Mouse (Mus musculus) forebrain, embryonic 14.5 days (tissue): Measurements from ENCODE around the gene Pdxp. TPM values are rescaled to one million over a fixed set of nuclear protein-coding genes. Genes with fewer than 3 reads are reported as not detected.

Experiments
- ATAC-seq: fragments of 200-750 bp; cut with Nextera tagmentation; 2 replicates; pipeline ENCODE4 v1.8.0; 2017; ENCODE audit warnings: mild to moderate bottlenecking, moderate library complexity
- DNase-seq: peaks from one replicate; pipeline ENCODE4 v3.0.0-alpha.2; 2015; ENCODE audit warnings: low spot score
- H3K27ac ChIP-seq: fragments of 300-500 bp; sonication (generic); 2 replicates; pipeline ENCODE4 v1.5.1; 2014; ENCODE audit warnings: low read depth, mild to moderate bottlenecking, control low read depth, low read length, moderate library complexity
- H3K27me3 ChIP-seq: fragments of 300-500 bp; sonication (generic); replicated peaks from 2 replicates; pipeline ENCODE4 v1.6.1; 2014; ENCODE audit warnings: low read length, control low read depth, mixed read lengths; ENCODE audit not compliant: control insufficient read depth, insufficient read depth
- H3K36me3 ChIP-seq: fragments of 300-500 bp; sonication (generic); 2 replicates; pipeline ENCODE4 v1.6.1; 2014; ENCODE audit warnings: low read length, control low read depth; ENCODE audit not compliant: control insufficient read depth, insufficient read depth
- H3K4me1 ChIP-seq: fragments of 300-500 bp; sonication (generic); 2 replicates; pipeline ENCODE4 v1.6.1; 2014; ENCODE audit warnings: antibody characterized with exemption, low read length, control low read depth; ENCODE audit not compliant: control insufficient read depth, insufficient read depth
- H3K4me2 ChIP-seq: fragments of 300-500 bp; sonication (generic); 2 replicates; pipeline ENCODE4 v1.6.1; 2014; ENCODE audit warnings: mild to moderate bottlenecking, control low read depth, low read length
- H3K4me3 ChIP-seq: fragments of 300-500 bp; sonication (generic); 2 replicates; pipeline ENCODE4 v1.5.1; 2014; ENCODE audit warnings: low read depth, low read length, control low read depth
- H3K9ac ChIP-seq: fragments of 300-500 bp; sonication (generic); 2 replicates; pipeline ENCODE4 v1.6.1; 2014; ENCODE audit warnings: mild to moderate bottlenecking, low read length, control low read depth, moderate library complexity
- H3K9me3 ChIP-seq: fragments of 300-500 bp; sonication (generic); replicated peaks from 2 replicates; pipeline ENCODE4 v1.6.1; 2016; ENCODE audit warnings: low read length, control low read depth, mixed read lengths; ENCODE audit not compliant: control insufficient read depth
- WGBS: fragments of 180-500 bp; shearing (Covaris S2); extraction: QIAGEN DNeasy Blood & Tissue Kit; methylation state at CpG from one replicate; pipeline ENCODE4 v1.1.7; 2014; 5-methylcytosine and 5-hydroxymethylcytosine counted together
- polyA plus RNA-seq: library from polyadenylated mRNA; unstranded; fragments of >200 nt; fragmentation: Nextera tagmentation; extraction: Ambion mirVana; gene quantifications from 2 replicates; pipeline ENCODE4 v1.2.1, GENCODE M21; 2014

Pdxp gene
- polyA plus RNA-seq, 1 experiment from 2014 or later: 101 TPM

GRCm38 (mm10) chr15:78895741-78896140 is 18.0 kb upstream of the Pdxp start:
- H3K27ac ChIP-seq: no peak overlapping the region
- ATAC-seq (no peak), DNase-seq (no peak)
- H3K4me2 ChIP-seq: no peak overlapping the region
- H3K4me1 ChIP-seq: peaks cover 4% of the 10 kb centered on the region; the same call in 1 of the 2 replicates
- no peak overlapping the region for H3K9ac ChIP-seq
- H3K36me3 ChIP-seq: peaks cover 41% of the 10 kb centered on the region
- H3K4me3 ChIP-seq: no peak overlapping the region
- 0 out of 2 replicates have a peak, but pooled peaks cover under 1% of the 10 kb centered on the region for H3K27me3 ChIP-seq
- 97% methylated on average over 2 of the region's 2 CpGs for WGBS
- no peaks in the 10 kb centered on the region for H3K9me3 ChIP-seq

GRCm38 (mm10) chr15:78896149-78896548 is 17.6 kb upstream of the Pdxp start:
- Histone ChIP-seq H3K4me1 (peaks cover 4% of the 10 kb centered on the region; the same call in 1 of the 2 replicates), H3K27me3 (0 out of 2 replicates have a peak, but pooled peaks cover 3% of the 10 kb centered on the region), H3K9ac (no peak overlapping the region), H3K4me2 (no peak overlapping the region), H3K9me3 (no peaks in the 10 kb centered on the region), H3K27ac (no peak overlapping the region), H3K4me3 (no peak overlapping the region), H3K36me3 (peaks cover 37% of the 10 kb centered on the region)
- no peak for ATAC-seq
- no peak for DNase-seq
- 96% methylated on average over 3 of the region's 3 CpGs for WGBS

DNA sequence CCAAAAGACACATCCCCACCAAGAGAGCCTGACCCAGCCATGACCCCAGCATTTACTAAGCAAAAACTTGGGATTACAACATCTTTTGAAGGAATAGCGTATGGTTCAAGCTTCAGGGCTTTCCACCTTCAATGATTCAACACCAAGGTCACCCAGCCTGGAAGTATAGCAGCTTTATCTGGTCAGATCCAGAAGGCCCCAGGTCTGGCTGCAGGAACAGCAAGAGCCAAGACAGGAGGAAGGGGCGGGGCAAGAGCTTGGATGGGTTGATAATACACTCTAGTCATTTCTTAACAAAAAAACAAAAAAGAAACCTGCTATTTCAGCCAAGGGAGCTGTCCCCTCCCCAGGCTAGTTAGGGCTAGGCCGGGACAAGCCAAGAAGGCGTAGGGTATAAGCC is 16.2 kb upstream of the Pdxp start:
- Histone ChIP-seq H3K27ac (no peak overlapping the region), H3K27me3 (0 out of 2 replicates have a peak, but pooled peaks cover 3% of the 10 kb centered on the region), H3K36me3 (peaks cover 24% of the 10 kb centered on the region), H3K9ac (no peak overlapping the region), H3K4me2 (no peak overlapping the region), H3K9me3 (no peaks in the 10 kb centered on the region), H3K4me1 (peaks cover 4% of the 10 kb centered on the region; the same call in 1 of the 2 replicates), H3K4me3 (no peak overlapping the region)
- DNase-seq (no peak), ATAC-seq (no peak)
- 86% methylated on average over 4 of the region's 4 CpGs for WGBS

DNA sequence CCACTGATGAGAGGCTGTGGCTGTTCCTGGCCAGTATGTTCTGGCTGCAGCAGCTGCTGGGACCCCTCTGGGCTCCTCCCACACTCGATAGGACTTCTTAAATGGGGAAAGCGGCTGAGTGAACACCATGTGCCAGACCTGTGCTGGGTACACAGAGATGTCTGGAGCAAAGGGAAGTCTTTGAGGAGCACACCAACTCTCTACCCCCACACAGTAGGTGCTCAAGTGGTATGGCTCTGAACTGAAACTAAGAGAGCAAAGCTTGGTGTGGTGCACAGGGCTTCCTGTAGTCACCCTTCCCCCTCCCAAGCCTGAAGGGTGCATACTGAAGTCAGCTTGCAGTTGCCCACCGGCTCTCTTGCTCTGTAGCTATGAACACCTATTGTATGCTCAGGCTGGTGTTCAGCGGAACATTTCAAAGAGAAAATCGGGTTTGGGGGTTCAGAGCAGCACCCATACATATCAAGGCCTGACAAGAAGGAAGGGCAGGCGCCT is 15.2 kb upstream of the Pdxp start:
- H3K27me3 ChIP-seq: 0 out of 2 replicates have a peak, but pooled peaks cover 3% of the 10 kb centered on the region
- no peak for DNase-seq
- peaks cover 15% of the 10 kb centered on the region for H3K36me3 ChIP-seq
- 58% methylated on average over 6 of the region's 6 CpGs for WGBS
- H3K9me3 ChIP-seq: no peaks in the 10 kb centered on the region
- H3K27ac ChIP-seq: no peak overlapping the region
- H3K4me2 ChIP-seq: no peak overlapping the region
- no peak for ATAC-seq
- no peak overlapping the region for H3K4me3 ChIP-seq
- H3K4me1 ChIP-seq: peaks cover 4% of the 10 kb centered on the region; the same call in 1 of the 2 replicates
- H3K9ac ChIP-seq: no peak overlapping the region

DNA sequence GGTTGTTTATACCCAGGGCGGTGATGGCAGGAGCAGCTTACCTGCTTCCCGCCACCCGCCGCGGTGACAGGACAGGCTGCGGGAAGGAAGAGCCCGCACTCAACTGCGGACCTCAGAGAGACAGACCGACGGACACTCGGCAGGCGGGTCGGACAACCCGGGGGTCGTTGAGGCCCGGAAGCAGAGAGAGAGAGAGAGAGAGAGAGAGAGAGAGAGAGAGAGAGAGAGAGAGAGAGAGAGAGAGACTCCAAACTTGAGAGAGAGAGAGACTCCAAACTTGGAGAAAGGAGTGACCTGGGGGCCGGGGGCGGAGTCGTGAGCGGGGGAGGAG is 14.3 kb upstream of the Pdxp start, which contains the start of gene Gm49510:
Gene Gm49510 (plus strand): TSS at position 259 of the 331 bp plus-strand sequence.
- Histone ChIP-seq H3K36me3 (peaks cover 9% of the 10 kb centered on the region; the same call in 1 of the 2 replicates), H3K9me3 (no peaks in the 10 kb centered on the region), H3K4me2 (peak within 1 kb of the TSS; percentile 88), H3K4me1 (peaks cover 4% of the 10 kb centered on the region; the same call in 1 of the 2 replicates), H3K9ac (peak within 1 kb of the TSS; percentile 69), H3K27me3 (0 out of 2 replicates have a peak, but pooled peaks cover 3% of the 10 kb centered on the region), H3K27ac (peak within 1 kb of the TSS; percentile 17; the same call in 1 of the 2 replicates), H3K4me3 (peak within 1 kb of the TSS; percentile 46)
- no peak for DNase-seq
- 2% methylated on average over 17 of the region's 20 CpGs for WGBS
- no peak for ATAC-seq

- Histone ChIP-seq H3K9me3 (no peaks in the 10 kb centered on the region), H3K4me2 (peak within 1 kb of the TSS; percentile 88), H3K27me3 (0 out of 2 replicates have a peak, but pooled peaks cover 3% of the 10 kb centered on the region), H3K4me3 (peak within 1 kb of the TSS; percentile 46), H3K4me1 (peaks cover 4% of the 10 kb centered on the region; the same call in 1 of the 2 replicates), H3K36me3 (peaks cover 4% of the 10 kb centered on the region; the same call in 1 of the 2 replicates), H3K27ac (peak within 1 kb of the TSS; percentile 17; the same call in 1 of the 2 replicates), H3K9ac (peak within 1 kb of the TSS; percentile 69)
- ATAC-seq: peak; percentile 50; the same call in 1 of the 2 replicates
- peak; percentile 50 for DNase-seq
- 2% methylated on average over 47 of the region's 47 CpGs for WGBS
Measured at GRCm38 (mm10) chr15:78899740-78900584, 13.8 kb upstream of the Pdxp start, which contains the start of gene Sh3bp1. Gene Sh3bp1 (plus strand): TSS chr15:78899768.

DNA sequence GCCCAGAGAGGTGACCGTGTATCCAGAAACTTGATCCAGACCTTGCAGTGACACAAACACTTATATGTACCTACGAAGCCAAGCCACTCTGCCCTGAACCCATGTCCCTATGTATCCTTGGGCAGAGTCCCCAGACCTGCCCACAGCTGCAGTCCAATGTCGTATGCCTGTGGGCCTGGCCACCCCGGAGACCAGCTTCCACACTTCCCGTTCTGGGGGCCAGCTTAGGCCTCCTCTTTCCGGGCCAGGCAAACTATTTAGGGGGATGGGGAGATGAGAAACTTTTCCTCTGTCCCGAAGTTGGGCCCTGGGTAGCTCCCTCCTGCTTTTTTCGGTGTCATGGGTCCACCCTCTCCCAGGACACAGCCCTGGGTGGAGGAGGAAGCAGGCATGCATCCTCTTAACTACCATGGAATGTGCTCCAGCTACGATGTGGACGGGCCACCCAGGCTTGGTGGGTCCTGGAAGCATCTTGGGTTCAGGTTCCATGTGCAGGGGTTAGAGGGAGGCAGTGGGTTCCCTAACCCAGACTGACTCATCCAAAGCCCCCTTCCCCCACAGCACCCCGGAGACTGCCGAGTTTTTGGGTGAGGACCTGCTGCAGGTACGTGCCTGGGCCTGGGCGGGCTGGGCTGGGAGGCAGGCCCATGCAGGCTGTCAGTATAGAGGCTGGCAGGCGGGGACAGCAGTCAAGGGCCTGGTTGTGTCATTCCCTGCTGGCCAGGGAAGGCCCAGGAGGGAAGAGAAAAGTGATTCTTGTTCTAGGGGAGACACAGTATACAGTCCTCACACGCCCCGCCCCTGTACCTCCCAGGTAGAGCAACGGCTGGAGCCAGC is 12.9 kb upstream of the Pdxp start:
- peak overlapping the region; percentile 88 for H3K4me2 ChIP-seq
- no peaks in the 10 kb centered on the region for H3K36me3 ChIP-seq
- 22% methylated on average over 18 of the region's 18 CpGs for WGBS
- 0 out of 2 replicates have a peak, but pooled peaks cover 3% of the 10 kb centered on the region for H3K27me3 ChIP-seq
- H3K27ac ChIP-seq: no peak overlapping the region
- H3K9ac ChIP-seq: peak overlapping the region; percentile 69
- DNase-seq (no peak), ATAC-seq (no peak)
- H3K4me1 ChIP-seq: peaks cover 4% of the 10 kb centered on the region; the same call in 1 of the 2 replicates
- H3K4me3 ChIP-seq: peak overlapping the region; percentile 46
- H3K9me3 ChIP-seq: no peaks in the 10 kb centered on the region

DNA sequence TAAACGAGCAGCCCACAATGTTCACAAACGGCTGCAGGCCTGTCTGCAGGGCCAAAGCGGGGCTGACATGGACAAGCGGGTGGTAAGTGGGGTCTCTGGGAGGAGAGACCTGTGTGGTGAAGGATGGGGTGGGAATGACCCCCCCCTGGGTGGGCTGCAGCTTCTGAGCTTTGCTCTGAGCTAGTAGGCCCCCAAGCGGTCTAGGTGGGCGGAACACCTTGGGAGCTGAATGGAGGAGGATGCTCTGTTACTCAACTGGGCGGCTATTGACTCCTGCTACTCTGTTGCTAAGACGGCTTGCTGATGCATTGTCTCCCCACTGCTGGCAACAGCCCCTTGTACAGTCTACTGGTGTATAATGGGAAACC is 12.3 kb upstream of the Pdxp start:
- no peak overlapping the region for H3K4me3 ChIP-seq
- H3K4me1 ChIP-seq: peaks cover 4% of the 10 kb centered on the region; the same call in 1 of the 2 replicates
- WGBS: 35% methylated on average over 8 of the region's 8 CpGs
- no peaks in the 10 kb centered on the region for H3K36me3 ChIP-seq
- H3K9ac ChIP-seq: no peak overlapping the region
- H3K27me3 ChIP-seq: 0 out of 2 replicates have a peak, but pooled peaks cover 3% of the 10 kb centered on the region
- ATAC-seq (no peak), DNase-seq (no peak)
- H3K9me3 ChIP-seq: no peaks in the 10 kb centered on the region
- no peak overlapping the region for H3K4me2 ChIP-seq
- H3K27ac ChIP-seq: no peak overlapping the region
